Mouse (Mus musculus) mouse embryonic stem cell (cell line): ENCODE measurements around the gene Lrriq4.

Source experiments
- in situ Hi-C, 2 experiments: fragments of 300-500 bp; cut with MboI; formaldehyde crosslinking; loops; 1 replicate in 1 of 2; 3 replicates in 1 of 2; pipeline ENCODE4 v1.14.3; 2019 to 2020; ENCODE audit warnings: low sequenced_read_pairs in 2 of 2, low pct_unique_long_range_greater_than_20kb in 1 of 2, mixed read lengths in 1 of 2; ENCODE audit not compliant: unreplicated experiment in 1 of 2

Gene Lrriq4

DNA sequence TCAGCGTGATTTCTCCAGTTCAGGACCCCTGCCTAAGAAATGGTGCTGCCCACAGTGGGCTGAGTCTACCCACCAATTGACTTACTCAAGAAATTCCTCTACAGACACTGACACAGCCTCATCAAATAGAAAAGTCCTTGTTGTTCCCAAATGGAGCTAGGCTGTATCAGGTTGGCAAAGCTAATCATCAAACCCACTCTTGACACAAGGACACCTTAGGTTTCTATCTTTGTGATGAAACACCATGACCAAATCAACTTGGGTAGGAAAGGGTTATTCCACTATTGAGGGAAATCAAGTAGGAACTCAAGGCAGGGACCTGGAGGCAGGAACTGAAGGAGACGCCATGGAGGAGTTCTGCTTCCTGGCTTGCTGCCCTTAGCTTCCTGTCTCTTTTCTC lies at the start of gene Lrriq4:
Lrriq4 (plus strand) TSS at position 301 of the 400 bp plus-strand sequence.
- in situ Hi-C loops = no loop called here

- in situ Hi-C loops = loop anchor here (10.0 to 25.0 kb wide), 3 partner anchors 130 to 542 kb away; partner anchors contain the start of genes Cldn11 (in 1 of the 2) and Phc3 (in 1 of the 2)
Measured at GRCm38 (mm10) chr3:30595111-30595832, 49.0 kb upstream of the Lrriq4 start.

GRCm38 (mm10) chr3:30597271-30597670 lies 47.0 kb upstream of the Lrriq4 start:
- in situ Hi-C loops = loop anchor here (10.0 to 25.0 kb wide), 3 partner anchors 128 to 540 kb away; partner anchors contain the start of genes Cldn11 (in 1 of the 2) and Phc3 (in 1 of the 2)

DNA sequence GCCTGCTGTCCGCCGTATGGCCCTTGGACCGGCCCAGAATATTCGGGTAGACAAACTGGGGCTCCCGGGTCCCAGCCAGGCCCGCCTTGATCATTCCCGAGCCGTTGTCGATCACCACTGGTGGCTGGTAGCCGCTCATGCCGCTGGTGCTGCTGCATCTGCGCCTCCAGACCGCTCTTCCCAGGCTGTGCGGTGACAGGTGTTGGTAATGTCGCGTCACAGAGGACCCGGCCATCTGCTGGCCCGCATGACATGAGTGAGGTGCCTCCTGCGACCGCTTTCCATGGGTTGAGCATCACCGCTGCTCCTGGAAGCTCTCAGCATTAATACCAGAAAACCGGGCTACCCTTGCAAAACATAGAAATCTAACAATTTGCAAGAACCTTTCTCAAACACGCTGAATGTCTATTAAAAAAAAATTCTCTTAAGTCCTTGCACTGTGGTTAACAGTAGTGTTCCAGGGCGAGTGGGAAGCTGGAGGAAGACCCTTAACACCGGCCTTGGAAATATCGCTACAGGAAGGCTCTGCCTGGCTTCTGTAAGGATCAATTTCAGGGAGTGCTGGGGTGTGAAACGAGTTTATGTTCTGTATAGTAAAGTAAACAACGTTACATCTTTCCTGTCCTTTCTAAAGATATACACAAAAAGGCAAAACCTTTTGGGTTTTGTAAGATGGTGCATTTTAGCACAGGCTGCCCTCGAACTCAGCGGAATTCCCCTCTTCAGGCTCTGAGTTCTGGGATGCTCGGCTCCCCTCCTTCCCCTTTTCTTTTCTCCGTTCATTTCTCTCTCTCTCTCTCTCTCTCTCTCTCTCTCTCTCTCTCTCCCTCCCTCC lies 44.4 kb upstream of the Lrriq4 start, which contains the start of gene Actrt3:
Actrt3 (minus strand) TSS at position 229 of the 835 bp plus-strand sequence.
- in situ Hi-C loops = loop anchor here (10.0 to 25.0 kb wide), 3 partner anchors 125 to 537 kb away; partner anchors contain the start of genes Cldn11 (in 1 of the 2) and Phc3 (in 1 of the 2)

GRCm38 (mm10) chr3:30600717-30601116 lies 43.6 kb upstream of the Lrriq4 start:
- in situ Hi-C loops = no loop called here

GRCm38 (mm10) chr3:30601175-30601574 lies 43.1 kb upstream of the Lrriq4 start:
- in situ Hi-C loops = no loop called here

GRCm38 (mm10) chr3:30601610-30602064 lies 42.7 kb upstream of the Lrriq4 start:
- in situ Hi-C loops = no loop called here

GRCm38 (mm10) chr3:30602065-30602739 lies 42.1 kb upstream of the Lrriq4 start, which contains the start of gene Mynn:
Gene Mynn (plus strand): TSS chr3:30602065.
- in situ Hi-C loops = no loop called here

DNA sequence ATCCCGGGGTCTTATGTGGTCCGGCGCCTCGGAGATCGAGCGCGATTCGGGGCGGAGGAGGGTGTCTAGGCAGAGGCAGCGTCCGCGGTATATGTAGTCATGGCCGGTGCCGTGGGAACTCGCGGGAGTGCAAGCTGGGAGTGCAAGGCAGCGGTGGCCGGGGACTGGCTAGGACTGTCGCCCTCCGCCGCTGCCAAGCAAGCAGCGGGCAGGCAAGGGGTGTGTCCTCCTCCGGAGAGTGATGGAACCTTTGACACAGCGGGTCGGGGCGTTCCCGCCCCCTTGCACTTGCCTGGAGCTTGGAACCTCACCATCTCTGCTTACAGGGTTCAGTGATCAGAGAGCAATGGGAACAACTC lies 41.6 kb upstream of the Lrriq4 start:
- in situ Hi-C loops = no loop called here

DNA sequence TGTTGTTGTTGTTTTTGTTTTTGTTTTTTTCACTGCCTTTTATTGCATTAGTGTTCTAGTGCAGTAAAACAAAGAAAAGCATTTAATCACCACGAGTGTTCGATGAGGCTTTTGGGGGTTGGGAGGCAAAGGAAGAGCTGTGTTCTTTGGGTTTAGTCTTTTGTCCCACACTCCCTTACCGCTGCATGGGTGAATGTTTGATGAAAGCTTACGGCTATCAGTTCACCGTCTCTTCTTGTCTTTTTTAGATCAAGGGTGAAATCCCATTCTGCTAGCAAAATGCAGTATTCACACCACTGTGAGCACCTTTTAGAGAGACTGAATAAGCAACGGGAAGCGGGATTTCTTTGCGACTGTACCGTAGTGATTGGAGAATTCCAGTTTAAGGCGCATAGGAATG lies 41.1 kb upstream of the Lrriq4 start:
- in situ Hi-C loops = no loop called here

- in situ Hi-C loops = no loop called here
Measured at GRCm38 (mm10) chr3:30608999-30609398, 35.3 kb upstream of the Lrriq4 start.

- in situ Hi-C loops = no loop called here
Measured at GRCm38 (mm10) chr3:30610930-30611329, 33.4 kb upstream of the Lrriq4 start.

- in situ Hi-C loops = no loop called here
Measured at GRCm38 (mm10) chr3:30620132-30620531, 24.2 kb upstream of the Lrriq4 start.

DNA sequence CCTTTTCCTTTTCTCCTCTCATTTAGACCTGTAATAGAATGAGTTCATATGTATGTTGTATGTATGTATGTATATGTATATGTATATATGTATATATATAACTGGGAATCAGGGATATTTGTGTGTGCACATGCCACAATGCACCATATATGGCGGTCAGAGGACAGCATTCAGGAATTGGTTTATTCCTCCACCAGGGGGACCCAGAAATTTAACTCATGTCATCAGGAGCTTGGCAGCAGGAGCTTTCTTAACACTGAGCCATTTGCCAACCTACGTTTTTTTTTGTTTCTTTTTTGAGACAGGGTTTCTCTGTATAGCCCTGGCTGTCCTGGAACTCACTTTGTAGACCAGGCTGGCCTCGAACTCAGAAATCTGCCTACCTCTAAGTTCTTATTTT lies 10.6 kb upstream of the Lrriq4 start:
- in situ Hi-C loops = no loop called here

- in situ Hi-C loops = no loop called here
Measured at GRCm38 (mm10) chr3:30635629-30636028, 8.7 kb upstream of the Lrriq4 start.

- in situ Hi-C loops = no loop called here
Measured at GRCm38 (mm10) chr3:30646761-30647160, 2.5 kb downstream of the Lrriq4 start.

DNA sequence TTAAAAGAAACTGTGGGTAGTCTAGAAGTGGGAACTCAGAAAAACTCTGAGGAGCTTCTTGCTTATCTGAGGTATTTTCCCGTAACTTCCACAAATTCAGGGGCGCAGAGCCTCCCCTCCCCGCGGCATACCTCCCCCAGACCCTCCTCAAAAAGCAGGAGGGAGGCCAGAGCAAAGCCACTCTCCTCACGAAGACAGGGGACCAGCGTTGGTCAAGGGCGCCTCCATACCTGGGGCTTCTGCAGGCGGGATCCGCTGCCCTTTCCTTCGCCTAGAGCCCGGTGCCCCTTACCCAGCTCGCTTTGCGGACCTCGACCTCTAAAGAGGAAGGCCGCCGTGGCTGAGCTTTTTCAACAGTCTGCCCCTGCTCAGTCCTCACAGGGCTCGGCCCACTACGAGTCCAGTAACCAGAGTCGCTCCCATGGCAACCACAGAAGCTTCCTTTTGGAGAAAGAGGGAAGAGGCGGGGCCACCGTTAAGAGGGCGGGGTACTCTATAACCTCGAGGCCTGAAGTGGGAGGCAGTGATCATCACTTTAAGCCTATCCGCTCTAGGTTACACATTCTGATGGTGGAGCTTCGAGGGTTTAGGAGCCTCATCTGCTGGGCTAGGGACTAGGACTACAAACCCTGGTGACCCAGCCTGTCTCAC lies 3.3 kb downstream of the Lrriq4 start, which contains the start of gene Lrrc34:
Lrrc34 (minus strand) TSS at position 430 of the 651 bp plus-strand sequence.
- in situ Hi-C loops = no loop called here

DNA sequence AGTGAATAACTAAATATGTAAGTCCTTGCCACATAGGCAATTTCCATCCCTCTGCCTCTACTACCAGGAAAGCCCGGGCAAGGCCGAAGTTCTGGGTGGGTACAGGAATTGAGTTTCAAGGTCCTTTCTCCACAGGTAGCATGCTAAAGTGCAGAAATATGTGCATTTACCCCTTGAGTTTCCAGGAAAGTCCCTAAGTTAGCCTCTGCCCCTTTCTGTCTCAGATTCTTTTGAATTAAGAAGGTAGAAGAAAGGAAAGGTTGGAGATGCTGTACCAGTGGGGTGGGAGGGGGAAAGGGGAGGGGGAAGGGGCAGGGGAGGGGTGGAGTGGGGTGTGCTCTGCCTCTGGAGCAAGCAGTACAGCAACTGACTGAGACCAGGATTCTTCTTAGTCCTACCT lies 4.2 kb downstream of the Lrriq4 start:
- in situ Hi-C loops = no loop called here
